Mouse (Mus musculus): ENCODE results near the gene Arhgef1.

- TF ChIP-seq POLR2A (IDR thresholded peaks at IDR 0.05; ENCODE audit: insufficient read length, low read depth) (no peak), MYOG (IDR thresholded peaks at IDR 0.05; ENCODE audit: control insufficient read depth in 1 of 3, insufficient read depth in 1 of 3, insufficient read length in 2 of 3, low read depth in 2 of 3) (no peak), USF1 (IDR thresholded peaks at IDR 0.05; ENCODE audit: low read depth) (no peak), POLR2AphosphoS2 (IDR thresholded peaks at IDR 0.05; ENCODE audit: insufficient read length, low read depth) (no peak), E2F4 (IDR thresholded peaks at IDR 0.05; ENCODE audit: insufficient read depth) (no peak), REST (IDR thresholded peaks at IDR 0.05; ENCODE audit: insufficient read depth, insufficient read length) (no peak), CEBPB (IDR thresholded peaks at IDR 0.05; ENCODE audit: insufficient read depth, poor library complexity, severe bottlenecking) (no peak), TCF12 (IDR thresholded peaks at IDR 0.05; ENCODE audit: insufficient read depth, poor library complexity, severe bottlenecking) (no peak), MYOD1 (IDR thresholded peaks at IDR 0.05; ENCODE audit: control insufficient read depth in 1 of 3, insufficient read length in 2 of 3, low read depth in 2 of 3) (no peak)
Observed at GRCm38 (mm10) chr7:24903444-24903825, 723 bp downstream of the Arhgef1 start.
